In the genomic region with DNA sequence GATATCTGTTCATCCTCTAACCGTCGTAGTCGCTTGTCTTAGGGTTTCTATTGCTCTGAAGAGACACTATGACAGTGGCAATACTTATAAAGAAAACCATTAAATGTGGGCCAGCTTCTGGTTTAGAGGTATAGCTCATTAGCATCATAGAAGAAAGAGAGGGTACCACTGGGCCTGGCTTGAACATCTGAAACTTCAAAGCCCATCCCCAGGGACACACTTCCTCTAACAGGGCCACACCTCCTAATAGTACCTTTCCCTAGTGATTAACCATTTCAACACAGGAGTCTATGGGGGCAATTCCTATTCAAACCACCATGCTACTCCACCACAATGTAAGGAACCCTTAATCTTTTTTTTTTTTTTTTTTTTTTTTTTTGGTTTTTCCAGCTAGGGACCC, we compare ENCODE assay signal across 24 mouse cellular contexts.
"Had no signal": no experiment of that assay in that cellular context is flagged by ENCODE, and none has a peak within 500 bp of the region (broad histone marks: within the 10 kb centered on the region; RNA-seq: fewer than 3 reads in every experiment).

No protein-coding gene starts in this region.

- H3K9me3 ChIP-seq: heart, embryonic 12.5 days; hindbrain, embryonic 10.5 days; hindbrain, embryonic 13.5 days; hindbrain, embryonic 15.5 days; intestine, embryonic 15.5 days; limb, embryonic 13.5 days; limb, embryonic 15.5 days; liver, embryonic 12.5 days had no signal

- H3K27ac ChIP-seq: heart, adult 2 months; hindbrain, embryonic 10.5 days; hindbrain, embryonic 13.5 days; hindbrain, embryonic 15.5 days; intestine, embryonic 15.5 days; limb, embryonic 13.5 days; limb, embryonic 15.5 days; liver, embryonic 12.5 days; liver, embryonic 14.5 days had no signal

- ATAC-seq: inflammation-experienced regulatory T-cells, adult 6 months; intestine, embryonic 15.5 days; intestine, postnatal 0 days; liver, embryonic 12.5 days had no signal

- H3K36me3 ChIP-seq: heart, embryonic 12.5 days; hindbrain, embryonic 10.5 days; hindbrain, embryonic 13.5 days; hindbrain, embryonic 15.5 days; intestine, embryonic 15.5 days; limb, embryonic 13.5 days; limb, embryonic 15.5 days; liver, embryonic 12.5 days had no signal

- H3K4me3 ChIP-seq: heart, adult 2 months; heart, embryonic 12.5 days; hindbrain, embryonic 10.5 days; hindbrain, embryonic 13.5 days; hindbrain, embryonic 15.5 days; intestine, embryonic 15.5 days; limb, embryonic 13.5 days; limb, embryonic 15.5 days; liver, embryonic 12.5 days had no signal

- DNase-seq: gastrocnemius, postnatal 14 days; gastrocnemius, postnatal 36 days; heart, adult 11 months; heart, adult 2 months; heart, postnatal 10 days; heart, postnatal 4 days; kidney, adult 18-20 months; kidney, adult 8-10 months; kidney, postnatal 10 days; kidney, postnatal 36 days; layer of hippocampus, adult 9-11 months; layer of hippocampus, postnatal 36 days; left cerebral cortex, postnatal 4 days had no signal

- H3K4me2 ChIP-seq: heart, embryonic 12.5 days; hindbrain, embryonic 13.5 days; hindbrain, embryonic 15.5 days; intestine, embryonic 15.5 days; limb, embryonic 13.5 days; limb, embryonic 15.5 days; liver, embryonic 12.5 days had no signal

- H3K27me3 ChIP-seq: hindbrain, embryonic 13.5 days; hindbrain, embryonic 15.5 days; intestine, embryonic 15.5 days; limb, embryonic 15.5 days; liver, embryonic 12.5 days had no signal

- H3K9ac ChIP-seq: heart, embryonic 12.5 days; hindbrain, embryonic 13.5 days; hindbrain, embryonic 15.5 days; intestine, embryonic 15.5 days; limb, embryonic 13.5 days; limb, embryonic 15.5 days; liver, embryonic 12.5 days; liver, embryonic 14.5 days had no signal
